ENCODE assay signal across 8 mouse cellular contexts in genomic region chr16:31508981-31509380, GRCm38 (mm10).
A peak's percentile ranks its signal among the peaks of the same experiment; 100 is the strongest.
DNase-seq lines count a peak whose midpoint lies in the region; ATAC-seq and TF ChIP-seq lines count a peak whose summit lies in the region.

No protein-coding gene starts in this region.

- peak overlapping the region; percentile 82 for H3K27ac ChIP-seq in intestine, postnatal 0 days (ENCODE audit: low read depth, low read length)

- no peaks in the 10 kb centered on the region for H3K27me3 ChIP-seq in intestine, postnatal 0 days (replicated peaks; ENCODE audit: control insufficient read depth, insufficient read depth, low read length)

- H3K9ac ChIP-seq in intestine, postnatal 0 days (ENCODE audit: low read depth, low read length), result 0 out of 2 replicates have a peak overlapping the region, but pooled peaks have one; percentile 22

- intact Hi-C loops in left cerebral cortex, postnatal 10 days (cut with DNase I), result no loop called here

- DNase-seq in adrenal gland, adult 8-10 months, result peak; percentile 66
- peak; percentile 90 for DNase-seq in embryo, embryonic 9.5 days (ENCODE audit: extremely low spot score)
- DNase-seq in gastrocnemius, postnatal 4 days (ENCODE audit: low spot score in 2 of 2), result peak; percentile 64 to 84
- peak; percentile 82 to 93 for DNase-seq in left cerebral cortex, postnatal 10 days (ENCODE audit: extremely low spot score in 1 of 2, low spot score in 2 of 2)
- peak; percentile 92 for DNase-seq in mesoderm, embryonic 11.5 days (ENCODE audit: low read depth, low spot score)
- peak; percentile 70 for DNase-seq in right cerebral cortex, postnatal 4 days
- no peak for DNase-seq in natural killer cell, adult 2 months (ENCODE audit: low spot score in 2 of 2)

- peak; percentile 61 for TF ChIP-seq CTCF in intestine, postnatal 0 days (IDR thresholded peaks at IDR 0.05; ENCODE audit: low read depth)

- H3K36me3 ChIP-seq in intestine, postnatal 0 days (ENCODE audit: control insufficient read depth, insufficient read depth), result no peaks in the 10 kb centered on the region

- ATAC-seq in intestine, postnatal 0 days, result peak; percentile 82

- H3K4me2 ChIP-seq in intestine, postnatal 0 days (replicated peaks; ENCODE audit: low read depth), result peak overlapping the region; percentile 52

- H3K4me1 ChIP-seq in intestine, postnatal 0 days (replicated peaks; ENCODE audit: control insufficient read depth, insufficient read depth, low read length), result peaks cover 7% of the 10 kb centered on the region

- no peaks in the 10 kb centered on the region for H3K9me3 ChIP-seq in intestine, postnatal 0 days (ENCODE audit: control insufficient read depth)

- H3K4me3 ChIP-seq in intestine, postnatal 0 days (ENCODE audit: low read depth, low read length), result no peak overlapping the region

- WGBS in intestine, postnatal 0 days, result under 1% methylated on average over 18 of the region's 18 CpGs

Comparison
In these comparisons a context has a peak if more than half of its experiments do, and no peak if none do; other contexts are left out.
1. DNase-seq: peak in adrenal gland, adult 8-10 months (single experiment), embryo, embryonic 9.5 days (single experiment), gastrocnemius, postnatal 4 days (2 of 2), left cerebral cortex, postnatal 10 days (2 of 2), mesoderm, embryonic 11.5 days (single experiment) and right cerebral cortex, postnatal 4 days (single experiment); none in natural killer cell, adult 2 months (0 of 2).